Mouse (Mus musculus): Measurements from ENCODE around the gene Cbx4. TPM values are rescaled to one million over a fixed set of nuclear protein-coding genes. Genes with fewer than 3 reads are reported as not detected.

Cbx4 gene
- total and polyA plus RNA-seq, 3 experiments, result 4.7 to 12.3 (median 8.1) TPM

DNA sequence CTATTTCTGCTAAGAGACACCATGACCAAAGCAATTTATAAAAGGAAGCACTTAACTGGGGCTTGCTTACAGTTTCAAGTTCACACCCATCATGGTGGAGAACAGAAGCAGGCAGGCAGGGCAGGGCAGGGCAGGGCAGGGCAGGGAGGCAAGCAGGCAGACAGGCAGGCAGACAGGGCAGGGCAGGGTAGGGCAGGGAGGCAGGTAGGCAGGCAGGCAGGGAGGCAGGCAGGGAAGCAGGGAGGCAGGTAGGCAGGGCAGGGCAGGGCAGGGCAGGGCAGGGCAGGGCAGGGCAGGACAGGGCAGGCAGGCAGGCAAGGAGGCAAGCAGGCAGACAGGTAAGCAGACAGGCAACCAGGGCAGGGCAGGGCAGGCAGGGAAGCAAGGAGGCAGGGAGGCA lies 26.7 kb upstream of the Cbx4 start:
- intact Hi-C loops (cut with DNase I), result no loop called here
- DNase-seq, result no peak
- Histone ChIP-seq H3K79me2 (replicated peaks; ENCODE audit: control insufficient read depth, insufficient read depth, low read length) (no peaks in the 10 kb centered on the region), H3K27ac (no peak overlapping the region), H3K27me3 (ENCODE audit: control insufficient read depth, insufficient read depth, low read length) (no peaks in the 10 kb centered on the region), H3K36me3 (ENCODE audit: control insufficient read depth, insufficient read depth, low read length) (no peaks in the 10 kb centered on the region), H3K9ac (ENCODE audit: low read depth, low read length) (no peak overlapping the region; the same call in 1 of the 2 replicates), H3K4me3 (no peak overlapping the region), H3K4me1 (ENCODE audit: control insufficient read depth, insufficient read depth, low read length) (no peaks in the 10 kb centered on the region)
- TF ChIP-seq EP300 (IDR thresholded peaks at IDR 0.05; ENCODE audit: insufficient read depth, low read depth, low read length), result no peak

DNA sequence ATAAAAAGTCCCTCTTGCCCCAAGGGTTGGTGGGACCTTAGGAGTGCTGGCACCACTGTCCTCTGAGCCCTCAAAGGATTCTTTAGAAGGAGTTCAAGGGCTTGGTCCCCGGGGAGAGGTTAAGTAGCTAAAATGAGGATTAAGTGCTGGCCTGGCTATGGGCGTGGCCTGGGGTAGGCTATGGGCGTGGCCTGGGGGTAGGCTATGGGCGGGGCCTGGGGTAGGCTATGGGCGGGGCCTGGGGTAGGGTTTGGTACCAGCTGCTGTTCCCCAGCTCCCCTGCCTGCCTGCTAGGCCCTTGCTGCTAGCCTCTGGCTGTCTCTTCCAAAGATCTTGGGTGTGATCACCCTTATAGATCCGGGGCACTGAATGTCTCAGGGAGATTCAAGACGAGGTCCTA lies 25.3 kb upstream of the Cbx4 start:
- TF ChIP-seq POLR2A (IDR thresholded peaks at IDR 0.05; ENCODE audit: insufficient read depth, low read depth, low read length) (no peak), CTCF (IDR thresholded peaks at IDR 0.05) (no peak), EP300 (IDR thresholded peaks at IDR 0.05; ENCODE audit: insufficient read depth, low read depth, low read length) (no peak)
- H3K79me2 ChIP-seq (replicated peaks; ENCODE audit: control insufficient read depth, insufficient read depth, low read length), result no peaks in the 10 kb centered on the region
- no peak overlapping the region for H3K27ac ChIP-seq
- H3K4me1 ChIP-seq (ENCODE audit: control insufficient read depth, insufficient read depth, low read length), result no peaks in the 10 kb centered on the region
- H3K27me3 ChIP-seq (ENCODE audit: control insufficient read depth, insufficient read depth, low read length), result no peaks in the 10 kb centered on the region
- intact Hi-C loops (cut with DNase I), result no loop called here
- H3K9ac ChIP-seq (ENCODE audit: low read depth, low read length), result no peak overlapping the region
- H3K36me3 ChIP-seq (ENCODE audit: control insufficient read depth, insufficient read depth, low read length), result no peaks in the 10 kb centered on the region
- no peak for DNase-seq
- WGBS, result 23% methylated on average over 7 of the region's 7 CpGs
- no peak overlapping the region for H3K4me3 ChIP-seq

DNA sequence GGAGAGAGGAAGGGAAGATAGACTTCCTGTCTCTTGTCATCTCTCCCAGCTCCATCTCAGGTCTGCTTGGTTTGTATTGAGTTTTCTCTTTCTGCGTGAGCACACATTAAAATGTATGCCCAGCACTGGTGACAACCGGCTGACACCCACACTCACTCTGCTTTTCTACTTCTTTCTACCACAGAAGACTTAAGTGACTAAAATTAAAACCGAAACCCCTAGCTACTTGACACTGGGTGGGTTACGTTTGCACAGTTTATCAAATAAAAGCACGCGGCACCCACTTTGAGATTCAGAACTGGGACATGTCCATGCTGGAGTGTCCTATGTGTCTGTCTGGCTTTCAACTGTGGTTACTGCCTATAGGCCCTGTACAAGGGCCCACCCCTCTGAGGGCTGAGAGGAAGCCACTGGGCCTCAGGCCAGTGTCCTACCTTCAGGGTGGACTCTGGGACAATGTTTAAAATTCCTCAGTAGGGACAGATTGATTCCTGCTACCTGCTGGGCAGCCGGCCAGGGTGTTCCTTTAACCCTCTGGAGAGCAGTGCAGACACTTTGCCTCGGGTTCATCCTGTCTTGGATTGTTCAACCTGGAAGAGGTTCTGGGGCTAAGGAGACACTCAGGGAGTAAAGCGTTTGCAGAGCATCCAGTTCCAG lies 23.5 kb upstream of the Cbx4 start:
- Histone ChIP-seq H3K27ac (no peak overlapping the region), H3K36me3 (ENCODE audit: control insufficient read depth, insufficient read depth, low read length) (no peaks in the 10 kb centered on the region), H3K79me2 (replicated peaks; ENCODE audit: control insufficient read depth, insufficient read depth, low read length) (no peaks in the 10 kb centered on the region), H3K9ac (ENCODE audit: low read depth, low read length) (no peak overlapping the region), H3K4me1 (ENCODE audit: control insufficient read depth, insufficient read depth, low read length) (no peaks in the 10 kb centered on the region), H3K4me3 (no peak overlapping the region), H3K27me3 (ENCODE audit: control insufficient read depth, insufficient read depth, low read length) (no peaks in the 10 kb centered on the region)
- no peak for DNase-seq
- 76% methylated on average over 9 of the region's 9 CpGs for WGBS
- intact Hi-C loops (cut with DNase I), result no loop called here
- no peak for TF ChIP-seq EP300 (IDR thresholded peaks at IDR 0.05; ENCODE audit: insufficient read depth, low read depth, low read length)
- no peak for TF ChIP-seq CTCF (IDR thresholded peaks at IDR 0.05)
- TF ChIP-seq POLR2A (IDR thresholded peaks at IDR 0.05; ENCODE audit: insufficient read depth, low read depth, low read length), result no peak

DNA sequence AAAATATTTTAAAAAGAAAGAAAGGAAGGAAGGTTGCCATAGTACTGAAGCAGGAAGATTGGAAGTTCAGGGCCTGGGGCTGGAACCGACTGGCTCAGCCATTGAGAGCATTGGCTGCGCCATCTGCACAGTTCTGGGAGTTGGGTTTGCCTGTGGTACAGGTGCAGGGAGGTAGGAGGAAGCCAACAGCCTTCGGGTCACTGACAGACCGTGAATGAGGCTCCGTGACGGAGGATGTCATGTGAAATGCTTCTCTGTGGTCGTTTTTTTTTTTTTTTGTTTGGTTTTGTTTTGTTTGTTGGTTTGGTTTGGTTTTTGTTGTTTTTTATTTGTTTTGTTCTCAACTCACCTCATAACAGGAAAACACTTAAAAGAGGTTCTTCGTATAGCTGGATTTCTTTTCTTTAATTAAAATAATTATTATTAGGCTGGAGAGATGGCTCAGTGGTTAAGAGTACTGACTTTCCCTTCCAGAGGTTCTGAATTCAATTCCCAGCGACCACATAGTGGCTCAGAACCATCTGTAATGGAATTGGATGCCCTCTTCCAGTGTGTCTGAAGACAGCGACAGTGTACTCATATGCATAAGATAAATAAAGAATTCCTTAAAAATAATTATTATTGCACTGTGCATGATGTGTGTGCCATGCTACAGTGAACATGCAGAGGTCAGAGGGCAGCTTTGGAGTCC lies 22.7 kb upstream of the Cbx4 start:
- TF ChIP-seq POLR2A (IDR thresholded peaks at IDR 0.05; ENCODE audit: insufficient read depth, low read depth, low read length), result no peak
- no peak for TF ChIP-seq CTCF (IDR thresholded peaks at IDR 0.05)
- no peak for TF ChIP-seq EP300 (IDR thresholded peaks at IDR 0.05; ENCODE audit: insufficient read depth, low read depth, low read length)
- Histone ChIP-seq H3K27me3 (ENCODE audit: control insufficient read depth, insufficient read depth, low read length) (no peaks in the 10 kb centered on the region), H3K79me2 (replicated peaks; ENCODE audit: control insufficient read depth, insufficient read depth, low read length) (no peaks in the 10 kb centered on the region), H3K4me3 (no peak overlapping the region), H3K4me1 (ENCODE audit: control insufficient read depth, insufficient read depth, low read length) (no peaks in the 10 kb centered on the region), H3K27ac (no peak overlapping the region), H3K36me3 (ENCODE audit: control insufficient read depth, insufficient read depth, low read length) (no peaks in the 10 kb centered on the region), H3K9ac (ENCODE audit: low read depth, low read length) (no peak overlapping the region)
- no peak for DNase-seq
- 82% methylated on average over 10 of the region's 10 CpGs for WGBS
- intact Hi-C loops (cut with DNase I), result no loop called here

DNA sequence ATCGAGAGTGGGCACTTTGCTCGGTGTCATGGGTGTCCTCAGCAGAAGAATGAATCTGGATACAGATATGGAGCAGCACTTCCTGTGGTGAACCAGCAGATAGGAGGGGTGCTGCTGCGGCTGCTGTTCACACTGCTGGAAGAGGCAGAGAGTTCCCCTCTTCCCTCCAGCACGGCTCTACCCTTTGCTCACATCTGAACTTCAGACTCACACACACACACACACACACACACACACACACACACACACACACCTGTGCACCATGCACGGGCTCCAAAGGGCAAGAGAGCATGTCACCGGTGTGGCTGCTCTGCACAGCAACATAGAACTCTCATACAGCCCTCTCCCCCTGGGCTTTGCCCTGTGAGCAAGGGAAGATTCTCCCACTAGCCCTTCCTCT lies 20.3 kb upstream of the Cbx4 start:
- no peaks in the 10 kb centered on the region for H3K79me2 ChIP-seq (replicated peaks; ENCODE audit: control insufficient read depth, insufficient read depth, low read length)
- H3K27me3 ChIP-seq (ENCODE audit: control insufficient read depth, insufficient read depth, low read length), result no peaks in the 10 kb centered on the region
- H3K4me3 ChIP-seq, result no peak overlapping the region
- no peak for DNase-seq
- H3K4me1 ChIP-seq (ENCODE audit: control insufficient read depth, insufficient read depth, low read length), result no peaks in the 10 kb centered on the region
- intact Hi-C loops (cut with DNase I), result no loop called here
- 27% methylated on average over 6 of the region's 6 CpGs for WGBS
- TF ChIP-seq POLR2A (IDR thresholded peaks at IDR 0.05; ENCODE audit: insufficient read depth, low read depth, low read length), result no peak
- no peak for TF ChIP-seq EP300 (IDR thresholded peaks at IDR 0.05; ENCODE audit: insufficient read depth, low read depth, low read length)
- TF ChIP-seq CTCF (IDR thresholded peaks at IDR 0.05), result no peak
- no peaks in the 10 kb centered on the region for H3K36me3 ChIP-seq (ENCODE audit: control insufficient read depth, insufficient read depth, low read length)
- no peak overlapping the region for H3K27ac ChIP-seq
- H3K9ac ChIP-seq (ENCODE audit: low read depth, low read length), result no peak overlapping the region

DNA sequence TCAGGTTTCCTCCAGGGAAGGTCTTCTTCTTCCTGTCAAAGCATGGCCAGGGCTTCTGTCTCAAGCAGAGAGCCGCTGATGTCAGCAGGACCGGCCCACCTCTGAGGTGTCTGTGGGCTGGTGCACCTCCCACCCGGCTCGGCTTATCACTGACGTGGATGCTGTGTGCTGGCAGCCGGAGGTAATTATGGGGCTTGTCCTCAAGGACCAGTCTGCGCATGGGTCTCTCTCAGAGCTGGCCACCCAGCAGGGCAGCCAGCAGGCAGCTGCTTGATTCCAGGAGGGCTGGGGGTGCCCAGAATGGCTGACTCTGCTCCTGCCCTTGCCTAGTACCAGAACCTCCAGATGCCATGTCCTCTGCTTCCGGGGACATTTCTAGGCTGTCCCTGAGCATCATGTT lies 19.7 kb upstream of the Cbx4 start:
- no peak for TF ChIP-seq POLR2A (IDR thresholded peaks at IDR 0.05; ENCODE audit: insufficient read depth, low read depth, low read length)
- TF ChIP-seq EP300 (IDR thresholded peaks at IDR 0.05; ENCODE audit: insufficient read depth, low read depth, low read length), result no peak
- no peak for TF ChIP-seq CTCF (IDR thresholded peaks at IDR 0.05)
- no peak overlapping the region for H3K4me3 ChIP-seq
- H3K27me3 ChIP-seq (ENCODE audit: control insufficient read depth, insufficient read depth, low read length), result no peaks in the 10 kb centered on the region
- WGBS, result 20% methylated on average over 8 of the region's 8 CpGs
- no peak for DNase-seq
- intact Hi-C loops (cut with DNase I), result no loop called here
- no peaks in the 10 kb centered on the region for H3K79me2 ChIP-seq (replicated peaks; ENCODE audit: control insufficient read depth, insufficient read depth, low read length)
- no peak overlapping the region for H3K27ac ChIP-seq
- H3K36me3 ChIP-seq (ENCODE audit: control insufficient read depth, insufficient read depth, low read length), result no peaks in the 10 kb centered on the region
- no peak overlapping the region for H3K9ac ChIP-seq (ENCODE audit: low read depth, low read length)
- H3K4me1 ChIP-seq (ENCODE audit: control insufficient read depth, insufficient read depth, low read length), result no peaks in the 10 kb centered on the region
